Mouse (Mus musculus): ENCODE results near the gene Sh2d3c.

DNA sequence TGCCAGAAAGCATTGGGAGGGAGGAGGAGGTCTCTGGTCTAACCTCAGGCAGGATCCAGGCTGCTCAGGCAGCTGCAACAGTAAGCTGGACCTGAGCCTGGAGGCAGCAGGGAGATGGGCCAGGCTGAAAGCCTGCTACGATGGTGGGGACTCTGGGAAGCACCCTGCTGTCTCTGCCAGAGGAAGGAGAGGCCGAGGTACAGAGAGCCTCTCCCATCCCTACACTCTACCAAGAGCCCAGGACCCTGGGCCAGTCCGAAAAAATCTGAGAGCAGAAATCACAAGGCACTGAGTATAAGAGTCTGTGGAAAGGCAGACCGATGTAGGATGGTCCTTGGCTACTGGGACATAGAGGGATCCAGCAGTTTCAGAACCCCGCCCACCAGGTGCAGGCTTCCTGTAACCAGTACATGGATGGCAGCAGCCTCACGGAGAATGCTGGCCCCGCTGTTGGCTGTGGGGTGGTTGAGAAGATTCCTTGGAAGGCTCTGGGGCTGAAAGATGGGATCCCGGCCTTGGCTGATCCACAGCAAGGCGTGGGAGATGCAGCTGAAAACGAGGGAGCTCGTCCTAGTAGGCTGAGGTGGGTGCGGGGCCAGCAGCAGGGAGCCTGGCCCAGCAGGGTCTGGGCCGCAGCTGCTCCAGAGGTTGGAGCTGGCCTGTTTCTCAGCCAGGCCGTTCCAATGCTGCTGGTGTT is 38.0 kb upstream of the Sh2d3c start:
- TF ChIP-seq POLR2A (IDR thresholded peaks at IDR 0.05; ENCODE audit: control insufficient read depth, extremely low read depth, insufficient read depth, low read length, poor library complexity) = no peak
- no peak for TF ChIP-seq CTCF (IDR thresholded peaks at IDR 0.05; ENCODE audit: borderline replicate concordance, control insufficient read depth, extremely low read depth, insufficient read depth, low read length, poor library complexity)
